Mouse (Mus musculus) liver, adult 2 months (tissue): ENCODE data around the gene Efhc1. TPM values are rescaled to one million over a fixed set of nuclear protein-coding genes. Genes with fewer than 3 reads are reported as not detected.

Source experiments
- DNase-seq: peaks from one replicate; pipeline ENCODE4 v3.0.0-alpha.2; 2011; ENCODE audit warnings: low read depth, low spot score; ENCODE audit errors: extremely low read depth
- H3K27ac ChIP-seq: fragments of 200-500 bp; replicated peaks from 2 replicates; pipeline ENCODE4 v1.5.1; 2012; ENCODE audit warnings: low read depth, mild to moderate bottlenecking, control low read depth, inconsistent platforms, low read length; ENCODE audit not compliant: insufficient read depth
- H3K27me3 ChIP-seq: fragments of 200-500 bp; 2 replicates; pipeline ENCODE4 v1.6.1; 2012; ENCODE audit warnings: mild to moderate bottlenecking, moderate library complexity, low read length, inconsistent platforms; ENCODE audit not compliant: control insufficient read depth, insufficient read depth
- H3K36me3 ChIP-seq: fragments of 200-500 bp; 2 replicates; pipeline ENCODE4 v1.6.1; 2012; ENCODE audit warnings: low read length, inconsistent platforms; ENCODE audit not compliant: control insufficient read depth, insufficient read depth
- H3K4me1 ChIP-seq: fragments of 200-500 bp; 2 replicates; pipeline ENCODE4 v1.6.1; 2011; ENCODE audit warnings: low read length; ENCODE audit not compliant: control insufficient read depth, insufficient read depth
- H3K4me3 ChIP-seq: fragments of 200-500 bp; 2 replicates; pipeline ENCODE4 v1.5.1; 2011; ENCODE audit warnings: low read depth, mild to moderate bottlenecking, control low read depth, low read length, moderate library complexity; ENCODE audit not compliant: insufficient read depth
- H3K79me2 ChIP-seq: fragments of 200-500 bp; 2 replicates; pipeline ENCODE4 v1.6.1; 2012; ENCODE audit warnings: inconsistent platforms, mild to moderate bottlenecking, low read length, moderate library complexity; ENCODE audit not compliant: control insufficient read depth, insufficient read depth
- H3K9ac ChIP-seq: fragments of 200-500 bp; 2 replicates; pipeline ENCODE4 v1.6.1; 2012; ENCODE audit warnings: low read depth, mild to moderate bottlenecking, control low read depth, inconsistent platforms, low read length
- CTCF ChIP-seq: fragments of 200-500 bp; IDR thresholded peaks from 2 replicates; pipeline ENCODE4 v1.5.1; 2011; ENCODE audit warnings: low read depth, low read length, control low read depth
- POLR2A ChIP-seq: fragments of 200-500 bp; IDR thresholded peaks from 2 replicates; pipeline ENCODE4 v1.6.1; 2011; ENCODE audit warnings: low read length, control low read depth; ENCODE audit not compliant: insufficient read depth; ENCODE audit errors: extremely low read depth
- WGBS: fragments of 180-500 bp; shearing (Covaris S2); methylation state at CpG from one replicate; pipeline ENCODE4 v1.1.7; 2018; 5-methylcytosine and 5-hydroxymethylcytosine counted together
- polyA plus RNA-seq: library from polyadenylated mRNA; depleted of rRNA; stranded (reverse); fragments of >200 nt; gene quantifications from 2 replicates; pipeline ENCODE4 v1.2.3, GENCODE M21; 2012
- total RNA-seq: library from RNA; depleted of rRNA; stranded (reverse); fragments of >200 nt; gene quantifications from 2 replicates; pipeline ENCODE4 v1.2.3, GENCODE M21; 2014

The Efhc1 gene
- total and polyA plus RNA-seq, 2 experiments: 0.07 to 0.09 TPM

GRCm38 (mm10) chr1:21004596-21004995 lies 53.2 kb downstream of the Efhc1 start:
- H3K4me3 ChIP-seq: no peak overlapping the region
- H3K4me1 ChIP-seq: no peaks in the 10 kb centered on the region
- no peak overlapping the region for H3K27ac ChIP-seq
- TF ChIP-seq POLR2A: no peak
- TF ChIP-seq CTCF: no peak
- no peaks in the 10 kb centered on the region for H3K79me2 ChIP-seq
- H3K36me3 ChIP-seq: peaks cover 4% of the 10 kb centered on the region; the same call in 1 of the 2 replicates
- no peak overlapping the region for H3K9ac ChIP-seq
- WGBS: 81% methylated on average over 8 of the region's 8 CpGs
- no peak for DNase-seq
- H3K27me3 ChIP-seq: no peaks in the 10 kb centered on the region

DNA sequence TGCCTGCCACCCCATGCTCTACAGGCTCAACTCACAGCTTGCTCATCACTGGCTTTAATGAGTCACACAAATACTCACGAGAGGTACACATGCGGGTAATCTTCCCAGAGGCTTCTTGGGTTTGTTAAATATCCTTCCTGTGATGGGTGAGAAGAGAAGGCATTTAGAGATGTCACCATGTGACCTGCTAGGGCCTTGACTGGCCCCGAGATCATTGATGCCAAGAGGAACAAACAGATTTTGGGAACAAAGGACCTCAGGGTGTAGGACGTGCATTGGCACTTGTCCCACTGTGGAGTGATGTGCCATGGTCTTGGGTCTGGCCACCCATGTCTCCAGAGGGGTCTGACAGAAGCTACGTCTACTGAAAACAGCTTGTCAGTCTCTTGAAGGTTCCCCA lies 55.3 kb downstream of the Efhc1 start:
- WGBS: 88% methylated on average over 5 of the region's 5 CpGs
- no peak overlapping the region for H3K27ac ChIP-seq
- H3K9ac ChIP-seq: no peak overlapping the region
- H3K27me3 ChIP-seq: no peaks in the 10 kb centered on the region
- TF ChIP-seq POLR2A (no peak), CTCF (no peak)
- no peak for DNase-seq
- no peak overlapping the region for H3K4me3 ChIP-seq
- H3K4me1 ChIP-seq: no peaks in the 10 kb centered on the region
- H3K79me2 ChIP-seq: no peaks in the 10 kb centered on the region
- peaks cover 6% of the 10 kb centered on the region for H3K36me3 ChIP-seq

DNA sequence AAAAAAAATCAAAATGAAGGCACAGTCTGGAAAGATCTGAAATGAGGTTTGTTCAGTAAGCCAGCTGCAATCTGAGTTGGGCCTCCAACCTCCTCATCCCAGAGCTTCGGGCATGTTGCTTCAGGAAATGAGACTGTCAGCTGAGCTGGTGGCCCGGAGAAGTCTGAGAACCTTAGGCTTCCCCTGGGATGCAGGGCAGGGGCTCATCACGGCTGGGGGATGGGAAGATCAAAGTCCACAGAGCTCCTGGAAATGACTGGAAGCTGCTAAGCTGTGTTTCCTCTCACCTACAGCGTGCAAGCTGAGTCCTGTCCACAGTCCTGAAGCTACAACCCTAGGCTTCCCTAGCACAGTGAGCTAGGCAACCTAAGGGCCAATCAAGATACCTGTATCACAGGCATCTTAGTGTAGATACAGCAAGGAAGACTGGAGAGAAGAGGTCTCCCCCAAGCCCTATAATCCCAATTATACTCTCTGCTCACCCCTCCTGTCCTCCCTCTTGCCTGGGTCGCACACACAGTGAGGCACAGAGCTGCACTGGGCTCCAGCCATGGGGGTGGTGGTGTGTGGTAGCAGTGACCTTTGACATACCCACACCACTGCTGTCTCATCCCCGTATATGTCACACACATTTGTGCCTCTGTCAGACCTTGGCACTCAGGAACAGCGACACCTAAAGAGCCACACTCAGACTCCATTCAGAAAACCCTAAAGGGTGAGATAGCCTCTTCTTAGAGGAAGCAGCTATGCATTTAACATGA lies 56.7 kb downstream of the Efhc1 start:
- Histone ChIP-seq H3K36me3 (peaks cover 13% of the 10 kb centered on the region), H3K79me2 (no peaks in the 10 kb centered on the region), H3K27me3 (no peaks in the 10 kb centered on the region), H3K4me1 (no peaks in the 10 kb centered on the region), H3K27ac (no peak overlapping the region), H3K9ac (no peak overlapping the region), H3K4me3 (no peak overlapping the region)
- WGBS: 72% methylated on average over 7 of the region's 7 CpGs
- DNase-seq: no peak
- TF ChIP-seq POLR2A: no peak
- TF ChIP-seq CTCF: no peak

DNA sequence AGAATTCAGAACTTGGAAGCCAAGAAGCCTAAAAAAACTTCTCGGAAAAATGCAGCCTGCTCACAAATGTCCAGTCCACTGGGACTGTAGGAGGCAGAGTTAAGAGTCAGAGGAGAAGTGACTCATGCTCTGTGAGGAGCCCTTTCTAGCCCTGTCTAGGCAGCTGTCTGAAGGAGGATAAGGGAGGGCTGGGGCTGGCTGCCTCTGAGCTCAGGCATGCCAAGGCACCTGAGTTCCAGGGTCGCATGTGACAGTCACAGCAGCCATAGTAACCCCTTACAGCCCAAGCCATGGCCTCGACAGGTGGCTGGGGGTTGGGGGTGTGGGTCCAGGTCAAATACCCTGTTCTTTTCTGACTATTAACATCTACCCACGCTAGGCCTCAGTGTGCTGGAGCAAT lies 57.5 kb downstream of the Efhc1 start:
- no peak for DNase-seq
- 81% methylated on average over 4 of the region's 4 CpGs for WGBS

DNA sequence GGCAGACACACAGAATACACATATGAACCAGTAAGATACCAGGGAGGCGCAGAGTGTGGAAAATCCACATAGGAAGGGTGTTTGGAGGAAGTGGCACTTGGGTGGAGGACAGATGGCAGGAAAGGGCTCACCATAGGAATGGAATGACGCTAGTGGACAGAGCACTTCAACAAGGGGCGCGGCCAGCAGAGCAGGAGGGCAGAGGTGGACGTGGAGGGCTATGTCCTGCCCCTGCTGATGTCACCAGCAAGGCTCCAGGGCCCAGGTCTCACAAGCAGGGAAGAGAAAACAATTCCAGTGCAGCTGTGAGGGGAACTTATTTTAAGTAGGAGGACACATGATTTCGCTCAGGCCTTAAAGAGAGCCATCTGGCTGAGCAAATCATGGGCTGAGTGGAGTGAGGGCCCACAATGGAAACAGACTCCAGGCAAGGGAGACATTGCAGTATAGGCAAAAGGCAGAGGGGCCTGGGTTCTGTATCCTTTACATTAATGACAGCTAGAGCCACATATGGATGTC lies 58.9 kb downstream of the Efhc1 start:
- 92% methylated on average over 6 of the region's 6 CpGs for WGBS
- Histone ChIP-seq H3K27me3 (no peaks in the 10 kb centered on the region), H3K79me2 (no peaks in the 10 kb centered on the region), H3K4me3 (no peak overlapping the region), H3K9ac (no peak overlapping the region), H3K27ac (no peak overlapping the region), H3K36me3 (peaks cover 14% of the 10 kb centered on the region), H3K4me1 (no peaks in the 10 kb centered on the region)
- no peak for DNase-seq
- TF ChIP-seq CTCF (no peak), POLR2A (no peak)

More for the DNA sequence above, 57.5 kb downstream of the Efhc1 start:
- no peaks in the 10 kb centered on the region for H3K79me2 ChIP-seq
- TF ChIP-seq POLR2A: no peak
- TF ChIP-seq CTCF: no peak
- no peak overlapping the region for H3K9ac ChIP-seq
- H3K27me3 ChIP-seq: no peaks in the 10 kb centered on the region
- no peak overlapping the region for H3K27ac ChIP-seq
- H3K36me3 ChIP-seq: peaks cover 13% of the 10 kb centered on the region
- no peak overlapping the region for H3K4me3 ChIP-seq
- H3K4me1 ChIP-seq: no peaks in the 10 kb centered on the region

- no peak overlapping the region for H3K4me3 ChIP-seq
- no peaks in the 10 kb centered on the region for H3K27me3 ChIP-seq
- WGBS: 62% methylated on average over 8 of the region's 8 CpGs
- H3K79me2 ChIP-seq: no peaks in the 10 kb centered on the region
- H3K36me3 ChIP-seq: peaks cover 13% of the 10 kb centered on the region
- no peak for DNase-seq
- no peak overlapping the region for H3K27ac ChIP-seq
- H3K4me1 ChIP-seq: no peaks in the 10 kb centered on the region
- no peak overlapping the region for H3K9ac ChIP-seq
- no peak for TF ChIP-seq POLR2A
- TF ChIP-seq CTCF: no peak
Measured at GRCm38 (mm10) chr1:21014463-21014862, 63.0 kb downstream of the Efhc1 start.
